Mouse (Mus musculus) midbrain, embryonic 12.5 days (tissue): ENCODE data around the gene Duxf3. TPM values are rescaled to one million over a fixed set of nuclear protein-coding genes. Genes with fewer than 3 reads are reported as not detected.
"Not testable (repeated sequence)": the region's sequence is repeated elsewhere in the genome, so short reads cannot be mapped to it uniquely, and the experiment has no call there.

ENCODE experiments used
- ATAC-seq: fragments of 200-750 bp; cut with Nextera tagmentation; 2 replicates; pipeline ENCODE4 v1.8.0; 2017; ENCODE audit warnings: low read depth, moderate TSS enrichment, moderate library complexity; ENCODE audit not compliant: low FRiP score
- H3K27ac ChIP-seq: fragments of 300-500 bp; sonication (generic); replicated peaks from 2 replicates; pipeline ENCODE4 v1.5.1; 2016; ENCODE audit warnings: mild to moderate bottlenecking
- H3K27me3 ChIP-seq: fragments of 300-500 bp; sonication (generic); 2 replicates; pipeline ENCODE4 v1.6.1; 2016; ENCODE audit warnings: mild to moderate bottlenecking
- H3K36me3 ChIP-seq: fragments of 300-500 bp; sonication (generic); 2 replicates; pipeline ENCODE4 v1.6.1; 2016
- H3K4me1 ChIP-seq: fragments of 300-500 bp; sonication (generic); 2 replicates; pipeline ENCODE4 v1.6.1; 2016
- H3K4me2 ChIP-seq: fragments of 300-500 bp; sonication (generic); replicated peaks from 2 replicates; pipeline ENCODE4 v1.6.1; 2016; ENCODE audit warnings: mild to moderate bottlenecking, moderate library complexity
- H3K4me3 ChIP-seq: fragments of 300-500 bp; sonication (generic); 2 replicates; pipeline ENCODE4 v1.5.1; 2016; ENCODE audit warnings: mild to moderate bottlenecking
- H3K9ac ChIP-seq: fragments of 300-500 bp; sonication (generic); replicated peaks from 2 replicates; pipeline ENCODE4 v1.6.1; 2016; ENCODE audit warnings: mild to moderate bottlenecking, moderate library complexity
- H3K9me3 ChIP-seq: fragments of 300-500 bp; sonication (generic); 2 replicates; pipeline ENCODE4 v1.6.1; 2016; ENCODE audit warnings: mild to moderate bottlenecking
- WGBS: fragments of 180-500 bp; shearing (Covaris S2); methylation state at CpG from one replicate; pipeline ENCODE4 v1.1.7; 2016; 5-methylcytosine and 5-hydroxymethylcytosine counted together
- polyA plus RNA-seq: library from polyadenylated mRNA; unstranded; fragments of >200 nt; fragmentation: Nextera tagmentation; extraction: Ambion mirVana; gene quantifications from 2 replicates; pipeline ENCODE4 v1.2.1, GENCODE M21; 2016

Gene Duxf3
- polyA plus RNA-seq, 1 experiment from 2014 or later: not detected

DNA sequence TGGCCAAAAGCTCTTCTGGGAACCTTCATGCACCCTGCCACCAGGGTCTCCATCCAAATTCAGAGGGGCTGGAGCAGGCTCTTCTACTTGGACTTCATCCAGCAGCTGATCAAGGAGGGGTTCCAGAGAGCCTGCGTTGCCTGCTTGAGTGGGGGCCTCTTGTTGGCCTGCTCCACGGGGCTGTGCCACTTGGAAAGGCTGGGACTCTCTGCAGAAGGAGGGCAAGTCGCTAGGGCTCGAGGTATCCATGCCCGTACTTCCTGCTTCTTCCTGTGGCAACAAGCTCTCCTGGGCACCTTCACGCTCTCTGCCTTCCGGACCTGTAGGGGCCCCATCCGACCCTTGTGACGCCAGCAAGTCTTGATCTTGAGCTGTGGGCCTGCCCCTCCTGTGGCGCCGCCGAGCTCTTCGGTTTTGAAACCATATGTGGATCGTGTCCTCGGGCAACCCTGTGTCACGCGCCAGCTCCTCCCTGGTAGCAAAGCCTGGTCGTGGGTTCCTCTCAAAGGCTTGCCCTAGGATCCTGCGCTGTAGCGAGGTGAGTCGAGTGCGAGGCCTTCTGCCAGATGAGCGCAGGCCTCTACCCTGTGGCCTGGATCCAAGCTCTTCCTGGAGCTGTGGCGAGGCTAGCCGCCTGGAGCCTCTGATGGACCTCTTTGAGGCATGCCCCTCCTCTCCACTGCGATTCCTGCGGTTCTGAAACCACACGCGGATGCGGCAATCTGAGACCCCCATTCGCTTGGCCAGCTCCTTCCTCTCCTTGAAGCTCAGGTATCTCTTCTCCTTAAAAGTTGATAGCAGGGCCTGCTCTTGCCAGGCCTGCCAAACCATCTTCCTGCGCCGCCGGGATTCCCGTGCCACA, 465 bp downstream of the Duxf3 start:
- not testable (repeated sequence) for H3K9ac ChIP-seq, H3K4me2 ChIP-seq, H3K4me3 ChIP-seq, H3K4me1 ChIP-seq, H3K27ac ChIP-seq, H3K36me3 ChIP-seq, H3K27me3 ChIP-seq
- WGBS: 90% methylated on average over 35 of the region's 35 CpGs
- H3K9me3 ChIP-seq: peaks cover 19% of the 10 kb centered on the region
- ATAC-seq: peak; percentile 79

DNA sequence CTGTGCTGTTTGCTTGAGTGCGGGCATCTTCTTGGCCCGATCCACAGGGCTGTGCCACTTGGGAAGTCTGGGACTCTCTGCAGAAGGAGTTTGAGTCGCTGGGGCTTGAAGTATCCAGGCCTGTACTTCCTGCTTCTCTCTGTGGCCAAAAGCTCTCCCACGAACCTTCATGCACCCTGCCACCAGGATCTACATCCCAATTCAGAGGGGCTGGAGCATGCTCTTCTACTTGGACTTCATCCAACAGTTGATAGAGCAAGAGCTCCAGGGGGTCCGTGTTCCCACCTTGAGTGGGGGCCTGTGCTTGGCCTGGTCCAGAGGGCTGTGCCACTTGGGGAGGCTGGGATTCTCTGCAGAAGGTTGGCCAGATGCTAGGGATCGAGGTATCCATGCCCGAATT, 1.4 kb downstream of the Duxf3 start:
- H3K4me2 ChIP-seq, H3K27me3 ChIP-seq, H3K9ac ChIP-seq, H3K4me3 ChIP-seq, H3K27ac ChIP-seq, H3K4me1 ChIP-seq, H3K36me3 ChIP-seq: not testable (repeated sequence)
- H3K9me3 ChIP-seq: peaks cover 18% of the 10 kb centered on the region
- WGBS: 84% methylated on average over 5 of the region's 7 CpGs
- ATAC-seq: peak; percentile 24

DNA sequence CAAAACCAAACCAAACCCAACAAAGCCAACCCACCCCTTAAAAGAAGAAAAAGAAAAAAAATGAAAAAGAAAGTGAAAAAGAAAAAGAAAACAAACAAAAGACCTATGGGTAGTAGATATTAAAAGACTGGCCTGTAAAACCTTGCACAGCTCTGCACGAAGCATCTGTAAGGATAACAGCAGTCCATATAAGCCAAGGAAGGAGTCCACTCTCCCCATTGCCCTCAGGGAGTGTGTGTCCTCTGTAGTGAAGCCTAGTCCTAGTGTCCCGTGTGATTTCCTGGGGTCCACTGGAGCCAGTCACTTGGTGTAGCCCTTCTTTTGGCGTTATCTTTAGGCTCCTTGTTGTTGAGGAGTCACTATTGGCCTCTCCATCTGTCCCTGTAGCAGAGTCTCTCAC, 2.5 kb downstream of the Duxf3 start:
- WGBS: 57% methylated on average over 3 of the region's 3 CpGs
- not testable (repeated sequence) for H3K27me3 ChIP-seq, ATAC-seq

DNA sequence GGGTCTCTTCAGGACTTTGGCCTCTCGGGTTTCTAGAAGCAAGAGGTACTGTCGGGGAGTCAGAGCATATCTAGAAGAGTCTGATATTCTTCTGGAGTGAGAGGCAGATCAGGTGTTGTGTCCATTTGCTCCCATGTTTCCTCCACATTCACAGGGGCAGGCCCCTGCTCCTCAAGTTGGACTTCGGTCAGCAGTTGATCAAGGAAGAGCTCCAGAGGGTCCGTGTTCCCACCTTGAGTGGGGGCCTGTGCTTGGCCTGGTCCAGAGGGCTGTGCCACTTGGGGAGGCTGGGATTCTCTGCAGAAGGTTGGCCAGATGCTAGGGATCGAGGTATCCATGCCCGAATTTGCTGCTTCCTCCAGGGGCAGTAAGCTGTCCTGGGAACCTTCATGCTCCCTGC, 4.7 kb downstream of the Duxf3 start:
- H3K36me3 ChIP-seq, ATAC-seq, H3K4me2 ChIP-seq, H3K4me3 ChIP-seq, H3K27me3 ChIP-seq, H3K9ac ChIP-seq, H3K4me1 ChIP-seq, H3K27ac ChIP-seq: not testable (repeated sequence)
- H3K9me3 ChIP-seq: peaks cover 18% of the 10 kb centered on the region
- WGBS: 87% methylated on average over 2 of the region's 6 CpGs

More for the DNA sequence above, 2.5 kb downstream of the Duxf3 start:
- H3K9ac ChIP-seq, H3K4me1 ChIP-seq, H3K27ac ChIP-seq, H3K4me2 ChIP-seq, H3K4me3 ChIP-seq, H3K36me3 ChIP-seq: not testable (repeated sequence)
- H3K9me3 ChIP-seq: peaks cover 18% of the 10 kb centered on the region

DNA sequence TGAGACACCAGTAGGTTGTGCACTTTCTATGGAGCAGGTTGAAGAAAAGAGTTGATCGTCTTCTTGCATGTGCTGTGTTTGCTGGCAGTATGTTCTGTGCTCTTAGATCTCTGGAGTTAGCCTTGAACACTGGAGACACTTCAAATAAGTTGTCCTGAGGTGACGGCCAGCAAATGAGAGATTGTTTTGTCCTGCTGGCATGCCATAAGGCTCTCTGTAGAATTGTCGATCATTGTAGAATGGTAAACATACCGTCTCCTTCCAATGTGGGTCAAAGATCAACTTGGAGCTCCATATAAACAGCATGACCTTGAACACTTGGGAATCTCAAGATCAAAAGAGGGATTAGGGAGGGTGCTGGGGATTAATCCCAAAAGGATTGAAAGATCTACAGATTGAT, 6.1 kb downstream of the Duxf3 start:
- WGBS: 69% methylated on average over 4 of the region's 4 CpGs
- H3K9me3 ChIP-seq: not testable (repeated sequence)

DNA sequence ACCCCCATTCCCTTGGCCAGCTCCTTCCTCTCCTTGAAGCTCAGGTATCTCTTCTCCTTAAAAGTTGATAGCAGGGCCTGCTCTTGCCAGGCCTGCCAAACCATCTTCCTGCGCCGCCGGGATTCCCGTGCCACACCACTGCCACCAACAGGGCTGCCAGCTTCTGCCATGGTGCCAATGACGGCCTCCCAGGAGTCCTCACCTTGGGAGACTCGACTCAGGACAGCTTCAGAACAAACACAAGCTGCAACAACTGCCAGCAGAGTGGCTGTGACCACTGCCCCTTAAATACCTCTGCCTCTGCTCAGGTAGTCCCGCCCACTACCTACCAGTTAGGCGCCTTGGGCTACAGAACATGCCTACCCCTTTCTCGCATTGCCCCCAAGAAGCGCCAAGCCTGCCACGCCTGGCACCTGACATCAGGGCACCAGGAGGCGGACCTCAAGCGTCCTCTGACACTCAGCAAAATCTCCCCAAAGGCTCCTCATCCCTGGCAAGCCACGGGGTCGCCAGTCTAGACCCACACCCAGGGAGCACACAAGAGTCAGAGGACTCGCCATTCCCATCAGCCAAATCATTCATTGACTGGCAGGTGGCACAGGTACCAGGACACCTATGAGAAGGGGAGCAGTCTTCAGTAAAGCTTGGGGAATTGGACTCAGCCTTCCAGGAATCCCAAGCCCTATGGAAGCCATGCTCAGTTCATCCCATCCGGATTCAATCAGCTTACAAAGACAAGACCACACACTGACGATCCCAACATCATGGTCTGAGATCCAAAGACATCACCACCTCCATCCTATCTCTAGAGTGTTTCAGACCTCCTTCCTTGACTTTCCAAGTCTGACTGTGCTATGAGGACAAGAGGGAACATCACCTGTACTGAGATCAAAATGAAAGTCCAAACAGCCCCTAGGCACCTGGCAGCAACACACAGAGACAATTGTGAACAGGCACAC, 7.4 kb downstream of the Duxf3 start, which contains the start of gene AW822073:
Gene AW822073, minus strand, starts transcription at position 104 of the 959 bp plus-strand sequence.
- not testable (repeated sequence) for H3K9ac ChIP-seq, H3K36me3 ChIP-seq, H3K4me1 ChIP-seq, H3K27me3 ChIP-seq, H3K27ac ChIP-seq, H3K4me3 ChIP-seq, H3K9me3 ChIP-seq, H3K4me2 ChIP-seq, ATAC-seq
- 84% methylated on average over 18 of the region's 18 CpGs for WGBS

More for the DNA sequence above, 6.1 kb downstream of the Duxf3 start:
- H3K9ac ChIP-seq, H3K4me2 ChIP-seq, H3K36me3 ChIP-seq, H3K27ac ChIP-seq, H3K4me3 ChIP-seq, ATAC-seq, H3K27me3 ChIP-seq, H3K4me1 ChIP-seq: not testable (repeated sequence)

DNA sequence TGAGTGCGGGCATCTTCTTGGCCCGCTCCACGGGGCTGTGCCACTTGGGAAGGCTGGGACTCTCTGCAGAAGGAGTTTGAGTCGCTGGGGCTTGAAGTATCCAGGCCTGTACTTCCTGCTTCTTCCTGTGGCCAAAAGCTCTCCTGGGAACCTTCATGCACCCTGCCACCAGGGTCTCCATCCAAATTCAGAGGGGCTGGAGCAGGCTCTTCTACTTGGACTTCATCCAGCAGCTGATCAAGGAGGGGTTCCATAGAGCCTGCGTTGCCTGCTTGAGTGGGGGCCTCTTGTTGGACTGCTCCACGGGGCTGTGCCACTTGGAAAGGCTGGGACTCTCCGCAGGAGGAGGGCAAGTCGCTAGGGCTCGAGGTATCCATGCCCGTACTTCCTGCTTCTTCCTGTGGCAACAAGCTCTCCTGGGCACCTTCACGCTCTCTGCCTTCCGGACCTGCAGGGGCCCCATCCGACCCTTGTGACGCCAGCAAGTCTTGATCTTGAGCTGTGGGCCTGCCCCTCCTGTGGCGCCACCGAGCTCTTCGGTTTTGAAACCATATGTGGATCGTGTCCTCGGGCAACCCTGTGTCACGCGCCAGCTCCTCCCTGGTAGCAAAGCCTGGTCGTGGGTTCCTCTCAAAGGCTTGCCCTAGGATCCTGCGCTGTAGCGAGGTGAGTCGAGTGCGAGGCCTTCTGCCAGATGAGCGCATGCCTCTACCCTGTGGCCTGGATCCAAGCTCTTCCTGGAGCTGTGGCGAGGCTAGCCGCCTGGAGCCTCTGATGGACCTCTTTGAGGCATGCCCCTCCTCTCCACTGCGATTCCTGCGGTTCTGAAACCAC, 8.3 kb downstream of the Duxf3 start:
- ATAC-seq, H3K27me3 ChIP-seq, H3K4me1 ChIP-seq, H3K9ac ChIP-seq, H3K36me3 ChIP-seq, H3K27ac ChIP-seq, H3K9me3 ChIP-seq, H3K4me3 ChIP-seq, H3K4me2 ChIP-seq: not testable (repeated sequence)
- 83% methylated on average over 31 of the region's 31 CpGs for WGBS

DNA sequence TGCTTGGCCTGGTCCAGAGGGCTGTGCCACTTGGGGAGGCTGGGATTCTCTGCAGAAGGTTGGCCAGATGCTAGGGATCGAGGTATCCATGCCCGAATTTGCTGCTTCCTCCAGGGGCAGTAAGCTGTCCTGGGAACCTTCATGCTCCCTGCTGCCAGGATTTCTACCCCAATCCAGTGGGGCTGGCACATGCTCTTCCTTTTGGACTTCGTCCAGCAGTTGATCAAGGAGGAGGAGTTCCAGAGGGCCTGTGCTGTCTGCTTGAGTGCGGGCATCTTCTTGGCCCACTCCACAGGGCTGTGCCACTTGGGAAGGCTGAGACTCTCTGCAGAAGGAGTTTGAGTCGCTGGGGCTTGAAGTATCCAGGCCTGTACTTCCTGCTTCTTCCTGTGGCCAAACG, 9.3 kb downstream of the Duxf3 start:
- not testable (repeated sequence) for H3K9me3 ChIP-seq, H3K27me3 ChIP-seq, ATAC-seq, H3K4me3 ChIP-seq, H3K9ac ChIP-seq, H3K4me1 ChIP-seq, H3K27ac ChIP-seq, H3K4me2 ChIP-seq, H3K36me3 ChIP-seq
- WGBS: 88% methylated on average over 4 of the region's 6 CpGs

DNA sequence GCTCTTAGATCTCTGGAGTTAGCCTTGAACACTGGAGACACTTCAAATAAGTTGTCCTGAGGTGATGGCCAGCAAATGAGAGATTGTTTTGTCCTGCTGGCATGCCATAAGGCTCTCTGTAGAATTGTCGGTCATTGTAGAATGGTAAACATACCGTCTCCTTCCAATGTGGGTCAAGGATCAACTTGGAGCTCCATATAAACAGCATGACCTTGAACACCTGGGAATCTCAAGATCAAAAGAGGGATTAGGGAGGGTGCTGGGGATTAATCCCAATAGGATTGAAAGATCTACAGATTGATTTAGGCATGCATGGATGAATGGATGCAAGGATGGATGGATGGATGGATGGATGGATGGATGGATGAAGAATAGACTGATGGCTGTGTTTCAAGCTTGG, 10.9 kb downstream of the Duxf3 start:
- H3K4me2 ChIP-seq, H3K4me1 ChIP-seq, H3K27me3 ChIP-seq, H3K4me3 ChIP-seq, H3K9ac ChIP-seq, ATAC-seq, H3K36me3 ChIP-seq, H3K27ac ChIP-seq, H3K9me3 ChIP-seq: not testable (repeated sequence)
- 86% methylated on average over 2 of the region's 2 CpGs for WGBS

DNA sequence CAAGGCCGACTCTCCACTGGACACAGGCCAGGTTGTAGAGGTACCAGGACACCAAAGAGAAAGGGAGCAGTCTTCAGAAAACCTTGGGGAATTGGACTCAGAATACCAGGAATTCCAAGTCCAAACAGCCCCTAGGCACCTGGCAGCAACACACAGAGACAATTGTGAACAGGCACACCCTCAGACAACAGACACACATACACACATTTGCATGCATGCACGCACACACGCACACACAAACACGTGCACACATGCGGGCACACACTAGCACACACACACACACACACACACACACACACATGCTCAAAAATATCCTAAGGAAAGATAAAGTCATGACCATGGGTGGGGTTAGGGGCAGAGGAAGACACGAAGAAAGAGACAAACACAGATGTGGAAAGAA, 11.7 kb downstream of the Duxf3 start:
- no peak overlapping the region for H3K4me2 ChIP-seq
- no peaks in the 10 kb centered on the region for H3K36me3 ChIP-seq
- 85% methylated on average over 6 of the region's 6 CpGs for WGBS
- 0 out of 2 replicates have a peak, but pooled peaks cover 3% of the 10 kb centered on the region for H3K9me3 ChIP-seq
- no peak overlapping the region for H3K4me3 ChIP-seq
- H3K4me1 ChIP-seq: no peaks in the 10 kb centered on the region
- H3K27ac ChIP-seq: no peak overlapping the region
- H3K9ac ChIP-seq: no peak overlapping the region
- no peak for ATAC-seq
- no peaks in the 10 kb centered on the region for H3K27me3 ChIP-seq

DNA sequence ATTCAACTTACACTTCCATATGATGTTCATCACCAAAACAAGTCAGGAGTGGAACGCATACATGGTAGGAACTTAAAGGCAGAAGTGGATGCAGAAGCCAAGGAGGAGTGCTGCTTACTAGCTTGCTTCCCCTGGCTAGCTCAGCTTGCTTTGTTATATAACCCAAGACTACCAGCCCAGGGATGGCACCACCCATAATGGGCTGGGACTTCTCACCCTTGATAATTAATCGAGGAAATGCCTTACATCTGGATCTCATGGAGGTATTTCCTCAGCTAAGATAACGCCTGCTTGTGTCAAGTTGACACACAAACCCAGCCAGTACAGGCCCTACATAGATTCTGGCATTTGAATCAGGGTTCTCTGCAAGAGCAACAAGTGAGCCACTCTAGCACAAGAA, 15.1 kb downstream of the Duxf3 start:
- H3K9me3 ChIP-seq: 0 out of 2 replicates have a peak, but pooled peaks cover 5% of the 10 kb centered on the region
- H3K27ac ChIP-seq: no peak overlapping the region
- H3K4me2 ChIP-seq: no peak overlapping the region
- WGBS: 86% methylated on average over 3 of the region's 3 CpGs
- H3K4me1 ChIP-seq: no peaks in the 10 kb centered on the region
- no peaks in the 10 kb centered on the region for H3K27me3 ChIP-seq
- no peak overlapping the region for H3K4me3 ChIP-seq
- ATAC-seq: no peak
- H3K36me3 ChIP-seq: no peaks in the 10 kb centered on the region
- H3K9ac ChIP-seq: no peak overlapping the region
